Mouse (Mus musculus) cortical plate, adult 2 months (tissue): ENCODE measurements at regions not wholly inside any gene's neighbourhood (a gene's known extent, or its start where the extent isn't known, plus 50 kb on each side); places are given as distances from the start of the nearest gene placed in this dataset.

Experiments
- H3K27ac ChIP-seq: fragments of 200-500 bp; 2 replicates; pipeline ENCODE4 v1.5.1; 2012; ENCODE audit warnings: low read length, control low read depth, inconsistent platforms; ENCODE audit not compliant: insufficient read depth
- H3K4me1 ChIP-seq: fragments of 200-500 bp; 2 replicates; pipeline ENCODE4 v1.6.1; 2011; ENCODE audit warnings: low read length; ENCODE audit not compliant: control insufficient read depth, insufficient read depth
- H3K4me3 ChIP-seq: fragments of 200-500 bp; 2 replicates; pipeline ENCODE4 v1.5.1; 2011; ENCODE audit warnings: mild to moderate bottlenecking, low read length, control low read depth; ENCODE audit not compliant: insufficient read depth
- CTCF ChIP-seq: fragments of 200-500 bp; IDR thresholded peaks from 2 replicates; pipeline ENCODE4 v1.5.1; 2011; ENCODE audit warnings: mild to moderate bottlenecking, control low read depth, low read length; ENCODE audit not compliant: insufficient read depth; ENCODE audit errors: extremely low read depth
- POLR2A ChIP-seq: fragments of 200-500 bp; IDR thresholded peaks from 2 replicates; pipeline ENCODE4 v1.6.1; 2011; ENCODE audit warnings: mild to moderate bottlenecking, low read length, control low read depth; ENCODE audit not compliant: insufficient read depth; ENCODE audit errors: extremely low read depth

GRCm38 (mm10) chr14:15934729-15935128 lies 314.4 kb upstream of the Ngly1 start:
- no peak for TF ChIP-seq CTCF
- no peak for TF ChIP-seq POLR2A
- Histone ChIP-seq H3K27ac (no peak overlapping the region), H3K4me1 (no peaks in the 10 kb centered on the region), H3K4me3 (no peak overlapping the region)

GRCm38 (mm10) chr14:15970321-15970720 lies 278.8 kb upstream of the Ngly1 start:
- Histone ChIP-seq H3K4me1 (no peaks in the 10 kb centered on the region), H3K4me3 (no peak overlapping the region), H3K27ac (no peak overlapping the region)
- TF ChIP-seq POLR2A: no peak
- no peak for TF ChIP-seq CTCF

- H3K27ac ChIP-seq: no peak overlapping the region
- H3K4me1 ChIP-seq: no peaks in the 10 kb centered on the region
- no peak for TF ChIP-seq POLR2A
- TF ChIP-seq CTCF: no peak
- H3K4me3 ChIP-seq: no peak overlapping the region
Observed at GRCm38 (mm10) chr14:15970767-15971166, 278.3 kb upstream of the Ngly1 start.

GRCm38 (mm10) chr14:15971306-15971705 lies 277.8 kb upstream of the Ngly1 start:
- no peak overlapping the region for H3K4me3 ChIP-seq
- H3K27ac ChIP-seq: no peak overlapping the region
- TF ChIP-seq POLR2A (no peak), CTCF (no peak)
- no peaks in the 10 kb centered on the region for H3K4me1 ChIP-seq

- H3K27ac ChIP-seq: no peak overlapping the region
- no peak for TF ChIP-seq CTCF
- TF ChIP-seq POLR2A: no peak
- no peaks in the 10 kb centered on the region for H3K4me1 ChIP-seq
- H3K4me3 ChIP-seq: no peak overlapping the region
Observed at GRCm38 (mm10) chr14:15977366-15977765, 271.7 kb upstream of the Ngly1 start.

- Histone ChIP-seq H3K4me3 (no peak overlapping the region), H3K27ac (no peak overlapping the region), H3K4me1 (no peaks in the 10 kb centered on the region)
- no peak for TF ChIP-seq CTCF
- no peak for TF ChIP-seq POLR2A
Observed at GRCm38 (mm10) chr14:15978329-15978728, 270.8 kb upstream of the Ngly1 start.

- Histone ChIP-seq H3K27ac (no peak overlapping the region), H3K4me1 (no peaks in the 10 kb centered on the region), H3K4me3 (no peak overlapping the region)
- TF ChIP-seq CTCF: no peak
- TF ChIP-seq POLR2A: no peak
Observed at GRCm38 (mm10) chr14:16005409-16005808, 243.7 kb upstream of the Ngly1 start.

- no peak overlapping the region for H3K27ac ChIP-seq
- no peak overlapping the region for H3K4me3 ChIP-seq
- H3K4me1 ChIP-seq: no peaks in the 10 kb centered on the region
- no peak for TF ChIP-seq CTCF
- TF ChIP-seq POLR2A: no peak
Observed at GRCm38 (mm10) chr14:16006968-16007367, 242.1 kb upstream of the Ngly1 start.

GRCm38 (mm10) chr14:16009778-16010177 lies 239.3 kb upstream of the Ngly1 start:
- Histone ChIP-seq H3K4me3 (no peak overlapping the region), H3K27ac (no peak overlapping the region), H3K4me1 (no peaks in the 10 kb centered on the region)
- TF ChIP-seq CTCF: no peak
- no peak for TF ChIP-seq POLR2A

GRCm38 (mm10) chr14:16023853-16024252 lies 225.2 kb upstream of the Ngly1 start:
- TF ChIP-seq CTCF: no peak
- no peak for TF ChIP-seq POLR2A
- H3K27ac ChIP-seq: no peak overlapping the region

GRCm38 (mm10) chr14:16037771-16038170 lies 211.3 kb upstream of the Ngly1 start:
- Histone ChIP-seq H3K27ac (no peak overlapping the region), H3K4me3 (no peak overlapping the region), H3K4me1 (no peaks in the 10 kb centered on the region)
- no peak for TF ChIP-seq POLR2A
- no peak for TF ChIP-seq CTCF

More at GRCm38 (mm10) chr14:16023853-16024252, 225.2 kb upstream of the Ngly1 start:
- H3K4me3 ChIP-seq: no peak overlapping the region
- H3K4me1 ChIP-seq: no peaks in the 10 kb centered on the region
